In genomic region chr2:47857229-47857628, GRCm38 (mm10) we compare ENCODE assay signal across 11 mouse cellular contexts.
DNase-seq lines count a peak whose midpoint lies in the region; ATAC-seq lines count a peak whose summit lies in the region.
"Had no signal": no experiment of that assay in that cellular context is flagged by ENCODE, and none has a peak within 500 bp of the region (broad histone marks: within the 10 kb centered on the region; RNA-seq: fewer than 3 reads in every experiment).

No protein-coding gene starts in this region.

- 88% methylated on average over 3 of the region's 3 CpGs for WGBS in midbrain, embryonic 14.5 days
- 79% methylated on average over 3 of the region's 3 CpGs for WGBS in midbrain, embryonic 11.5 days

- H3K36me3 ChIP-seq in midbrain, embryonic 14.5 days (ENCODE audit: control insufficient read depth, insufficient read depth, low read length): no peaks in the 10 kb centered on the region
- H3K36me3 ChIP-seq in midbrain, embryonic 11.5 days (ENCODE audit: control insufficient read depth, insufficient read depth, low read length): no peaks in the 10 kb centered on the region

- H3K27ac ChIP-seq in midbrain, embryonic 14.5 days (replicated peaks; ENCODE audit: low read depth, low read length): no peak overlapping the region
- no peak overlapping the region for H3K27ac ChIP-seq in midbrain, embryonic 11.5 days (ENCODE audit: low read depth, low read length)
- H3K27ac ChIP-seq: macrophage had no signal

- no peak overlapping the region for H3K4me3 ChIP-seq in midbrain, embryonic 14.5 days (replicated peaks; ENCODE audit: low read depth, low read length)
- H3K4me3 ChIP-seq in midbrain, embryonic 11.5 days (ENCODE audit: low read depth, low read length): no peak overlapping the region
- H3K4me3 ChIP-seq: myocyte had no signal

- H3K4me1 ChIP-seq in midbrain, embryonic 14.5 days (ENCODE audit: control insufficient read depth, insufficient read depth, low read length): no peaks in the 10 kb centered on the region
- H3K4me1 ChIP-seq in midbrain, embryonic 11.5 days (ENCODE audit: control insufficient read depth, insufficient read depth, low read length): no peaks in the 10 kb centered on the region

- no peaks in the 10 kb centered on the region for H3K9me3 ChIP-seq in midbrain, embryonic 14.5 days (ENCODE audit: control insufficient read depth, low read length)
- no peaks in the 10 kb centered on the region for H3K9me3 ChIP-seq in midbrain, embryonic 11.5 days (ENCODE audit: control insufficient read depth, low read length)

- DNase-seq in gastrocnemius, adult 18-20 months (ENCODE audit: low spot score): peak; percentile 4
- no peak for DNase-seq in gastrocnemius, postnatal 10 days
- peak; percentile 18 for DNase-seq in midbrain, embryonic 14.5 days
- no peak for DNase-seq in midbrain, embryonic 11.5 days (ENCODE audit: low spot score, missing footprints)
- DNase-seq in fibroblast of lung, adult 2 months (ENCODE audit: low read depth): peak; percentile 27
- peak; percentile 22 for DNase-seq in skeletal muscle tissue, adult 2 months (ENCODE audit: low read depth, low spot score)
- DNase-seq in ovary, postnatal 36 days (ENCODE audit: low spot score): no peak

- no peak overlapping the region for H3K4me2 ChIP-seq in midbrain, embryonic 14.5 days (ENCODE audit: low read length)
- no peak overlapping the region for H3K4me2 ChIP-seq in midbrain, embryonic 11.5 days
- H3K4me2 ChIP-seq: heart, embryonic 11.5 days had no signal

- no peak for ATAC-seq in midbrain, embryonic 14.5 days (ENCODE audit: low FRiP score, low TSS enrichment)
- no peak for ATAC-seq in midbrain, embryonic 11.5 days (ENCODE audit: low FRiP score)
- ATAC-seq: intestine, embryonic 16.5 days had no signal

- H3K9ac ChIP-seq in midbrain, embryonic 14.5 days (replicated peaks; ENCODE audit: low read length): no peak overlapping the region
- H3K9ac ChIP-seq in midbrain, embryonic 11.5 days (ENCODE audit: low read length): no peak overlapping the region

- H3K27me3 ChIP-seq in midbrain, embryonic 14.5 days (ENCODE audit: control insufficient read depth, insufficient read depth, low read length): no peaks in the 10 kb centered on the region
- no peaks in the 10 kb centered on the region for H3K27me3 ChIP-seq in midbrain, embryonic 11.5 days (ENCODE audit: control insufficient read depth, insufficient read depth, low read length)

Comparison
In these comparisons a context has a peak if more than half of its experiments do, and no peak if none do; other contexts are left out.
1. DNase-seq: peak in gastrocnemius, adult 18-20 months (single experiment), midbrain, embryonic 14.5 days (single experiment), fibroblast of lung, adult 2 months (single experiment) and skeletal muscle tissue, adult 2 months (single experiment); none in gastrocnemius, postnatal 10 days (single experiment), midbrain, embryonic 11.5 days (single experiment) and ovary, postnatal 36 days (single experiment).